Mouse (Mus musculus) lung, postnatal 0 days (tissue): ENCODE measurements at regions not wholly inside any gene's neighbourhood (a gene's known extent, or its start where the extent isn't known, plus 50 kb on each side); places are given as distances from the start of the nearest gene placed in this dataset.

ENCODE experiments used
- CTCF ChIP-seq: IDR thresholded peaks from 2 replicates; pipeline ENCODE4 v1.5.1; 2016; ENCODE audit warnings: antibody characterized with exemption, mild to moderate bottlenecking
- EP300 ChIP-seq: IDR thresholded peaks from 2 replicates; pipeline ENCODE4 v1.6.1; 2016; ENCODE audit warnings: antibody characterized with exemption, mild to moderate bottlenecking, control low read depth

DNA sequence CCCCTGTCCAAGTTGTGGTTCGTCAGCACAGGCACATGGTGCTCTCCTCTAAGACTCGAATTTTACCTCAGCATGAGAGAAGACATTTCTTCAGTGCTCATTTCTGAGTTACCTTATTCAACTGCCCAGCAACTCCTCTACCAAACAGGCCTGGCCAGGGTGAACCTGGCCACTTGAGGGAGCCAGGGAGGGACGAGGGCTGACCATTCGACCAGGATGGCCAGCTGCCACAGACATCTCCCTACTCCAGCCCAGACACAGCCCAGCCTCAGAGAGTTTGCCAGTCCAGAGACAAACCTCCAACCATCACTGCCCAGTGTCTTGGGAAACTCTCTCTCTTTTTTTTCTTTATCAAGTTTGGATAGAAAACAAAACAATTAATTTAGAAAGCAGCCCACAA lies 427.5 kb upstream of the Smim15 start:
- TF ChIP-seq CTCF, result peak; percentile 25; the same call in 1 of the 2 replicates
- TF ChIP-seq EP300, result no peak
